Mouse (Mus musculus): ENCODE measurements around the gene Adck2. TPM values are rescaled to one million over a fixed set of nuclear protein-coding genes. Genes with fewer than 3 reads are reported as not detected.

Gene Adck2
- polyA plus RNA-seq, 1 experiment from 2014 or later, result 30.5 TPM

DNA sequence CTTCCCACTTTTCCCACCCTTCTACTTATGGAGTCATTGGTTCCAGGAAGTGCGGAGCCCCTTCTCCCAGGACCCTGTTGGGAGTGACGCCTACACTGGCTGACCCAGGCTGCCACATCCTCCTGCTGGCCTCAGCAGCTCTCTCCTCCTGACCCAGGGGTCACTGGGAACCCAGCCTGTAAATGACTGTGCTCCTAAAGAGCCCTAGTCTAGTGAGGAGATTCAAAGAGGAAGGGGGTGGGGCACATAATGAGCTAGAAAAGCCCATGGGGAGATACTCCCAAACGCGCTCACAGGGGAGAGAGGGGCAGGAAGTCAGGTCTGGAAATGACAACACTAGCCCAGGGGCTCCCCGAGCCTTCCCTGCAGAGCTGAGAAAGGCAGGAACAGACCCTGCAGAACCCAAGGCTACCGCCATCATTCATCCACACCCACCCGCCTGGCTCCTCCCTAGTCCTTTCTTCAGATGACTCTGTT is 34.0 kb upstream of the Adck2 start:
- H3K27ac ChIP-seq (ENCODE audit: low read length), result peak overlapping the region; percentile 53
- 27% methylated on average over 6 of the region's 7 CpGs for WGBS
- peaks cover 42% of the 10 kb centered on the region for H3K4me1 ChIP-seq (ENCODE audit: control insufficient read depth, insufficient read depth, low read length)
- 0 out of 2 replicates have a peak overlapping the region, but pooled peaks have one; percentile 15 for H3K4me2 ChIP-seq (ENCODE audit: low read depth, low read length)
- no peak overlapping the region for H3K9ac ChIP-seq (ENCODE audit: low read depth, low read length)
- no peaks in the 10 kb centered on the region for H3K36me3 ChIP-seq (ENCODE audit: control insufficient read depth, insufficient read depth, low read length)
- no peaks in the 10 kb centered on the region for H3K9me3 ChIP-seq (ENCODE audit: control insufficient read depth, low read length)
- ATAC-seq, result peak; percentile 43
- H3K27me3 ChIP-seq (replicated peaks; ENCODE audit: control insufficient read depth, insufficient read depth, low read length), result no peaks in the 10 kb centered on the region
- H3K4me3 ChIP-seq (ENCODE audit: low read length), result no peak overlapping the region

- Histone ChIP-seq H3K9ac (ENCODE audit: low read depth, low read length) (no peak overlapping the region), H3K4me3 (ENCODE audit: low read length) (no peak overlapping the region), H3K27ac (ENCODE audit: low read length) (no peak overlapping the region), H3K36me3 (ENCODE audit: control insufficient read depth, insufficient read depth, low read length) (no peaks in the 10 kb centered on the region), H3K9me3 (ENCODE audit: control insufficient read depth, low read length) (no peaks in the 10 kb centered on the region), H3K27me3 (replicated peaks; ENCODE audit: control insufficient read depth, insufficient read depth, low read length) (no peaks in the 10 kb centered on the region), H3K4me1 (ENCODE audit: control insufficient read depth, insufficient read depth, low read length) (peaks cover 42% of the 10 kb centered on the region), H3K4me2 (ENCODE audit: low read depth, low read length) (no peak overlapping the region)
- WGBS, result 50% methylated on average over 2 of the region's 2 CpGs
- no peak for ATAC-seq
Observed at GRCm38 (mm10) chr6:39540563-39540962, 33.1 kb upstream of the Adck2 start.

GRCm38 (mm10) chr6:39542631-39543597 is 30.8 kb upstream of the Adck2 start:
- peaks cover 42% of the 10 kb centered on the region for H3K4me1 ChIP-seq (ENCODE audit: control insufficient read depth, insufficient read depth, low read length)
- peak overlapping the region; percentile 15; the same call in 1 of the 2 replicates for H3K4me2 ChIP-seq (ENCODE audit: low read depth, low read length)
- H3K27me3 ChIP-seq (replicated peaks; ENCODE audit: control insufficient read depth, insufficient read depth, low read length), result no peaks in the 10 kb centered on the region
- H3K9me3 ChIP-seq (ENCODE audit: control insufficient read depth, low read length), result no peaks in the 10 kb centered on the region
- no peaks in the 10 kb centered on the region for H3K36me3 ChIP-seq (ENCODE audit: control insufficient read depth, insufficient read depth, low read length)
- H3K27ac ChIP-seq (ENCODE audit: low read length), result peak overlapping the region; percentile 80
- peak overlapping the region; percentile 38 for H3K9ac ChIP-seq (ENCODE audit: low read depth, low read length)
- H3K4me3 ChIP-seq (ENCODE audit: low read length), result 0 out of 2 replicates have a peak overlapping the region, but pooled peaks have one; percentile 2
- WGBS, result 14% methylated on average over 15 of the region's 15 CpGs
- peak; percentile 92 for ATAC-seq

DNA sequence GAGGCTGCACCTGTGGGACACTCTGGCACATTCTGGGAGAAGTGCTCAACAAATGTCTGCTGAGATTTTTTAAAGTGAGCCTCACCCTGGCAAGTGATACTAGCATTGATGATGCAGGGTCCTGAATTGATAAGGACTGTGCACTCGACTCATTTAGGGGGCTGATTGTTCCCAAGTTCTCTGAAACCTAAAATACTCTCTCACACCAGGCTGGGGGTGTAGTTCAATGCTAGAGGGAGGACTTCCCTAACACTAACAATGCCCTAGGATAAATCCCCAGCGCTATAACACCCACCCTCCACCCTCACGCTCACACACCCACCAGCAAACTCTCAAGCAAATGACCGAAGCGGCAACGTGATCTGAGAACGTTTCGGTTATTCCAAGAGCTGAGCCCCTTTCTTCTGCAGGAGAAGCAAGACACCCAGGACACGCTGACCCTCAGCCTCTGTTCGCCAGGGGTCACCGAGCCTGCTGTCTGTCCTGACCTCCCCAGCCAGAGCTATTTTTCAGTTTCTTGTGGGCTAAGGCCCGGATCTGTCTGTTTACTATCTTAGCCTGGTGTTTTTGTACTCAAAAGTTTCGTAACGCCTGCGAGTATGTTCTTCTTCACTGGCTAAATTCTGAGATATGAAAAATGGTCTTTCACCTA is 29.8 kb upstream of the Adck2 start:
- WGBS, result 52% methylated on average over 15 of the region's 15 CpGs
- Histone ChIP-seq H3K4me1 (ENCODE audit: control insufficient read depth, insufficient read depth, low read length) (peaks cover 35% of the 10 kb centered on the region), H3K27me3 (replicated peaks; ENCODE audit: control insufficient read depth, insufficient read depth, low read length) (no peaks in the 10 kb centered on the region), H3K4me2 (ENCODE audit: low read depth, low read length) (no peak overlapping the region), H3K4me3 (ENCODE audit: low read length) (no peak overlapping the region), H3K27ac (ENCODE audit: low read length) (peak overlapping the region; percentile 80), H3K36me3 (ENCODE audit: control insufficient read depth, insufficient read depth, low read length) (no peaks in the 10 kb centered on the region), H3K9me3 (ENCODE audit: control insufficient read depth, low read length) (no peaks in the 10 kb centered on the region), H3K9ac (ENCODE audit: low read depth, low read length) (peak overlapping the region; percentile 38; the same call in 1 of the 2 replicates)
- no peak for ATAC-seq

DNA sequence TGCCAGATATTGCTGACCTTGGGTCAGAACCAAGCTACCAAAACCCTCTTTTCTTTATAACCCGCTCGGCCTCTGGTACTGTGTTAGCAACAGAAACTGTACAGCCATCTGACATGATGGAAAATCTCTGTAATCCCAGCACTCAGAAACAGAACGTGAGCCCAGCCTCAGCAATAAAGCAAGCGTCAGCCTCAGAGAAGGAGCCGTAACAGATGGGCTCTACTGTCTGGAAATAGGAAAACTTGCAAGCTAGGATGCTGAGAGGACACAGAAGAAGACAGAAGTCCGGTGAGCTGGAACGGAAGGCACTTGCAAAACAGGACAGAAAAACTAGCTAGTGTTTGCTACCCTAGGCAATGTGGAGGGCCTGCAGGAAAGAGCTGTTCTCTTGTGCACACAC is 28.2 kb upstream of the Adck2 start:
- Histone ChIP-seq H3K9ac (ENCODE audit: low read depth, low read length) (no peak overlapping the region), H3K36me3 (ENCODE audit: control insufficient read depth, insufficient read depth, low read length) (no peaks in the 10 kb centered on the region), H3K4me3 (ENCODE audit: low read length) (no peak overlapping the region), H3K4me1 (ENCODE audit: control insufficient read depth, insufficient read depth, low read length) (peaks cover 19% of the 10 kb centered on the region), H3K27me3 (replicated peaks; ENCODE audit: control insufficient read depth, insufficient read depth, low read length) (no peaks in the 10 kb centered on the region), H3K27ac (ENCODE audit: low read length) (0 out of 2 replicates have a peak overlapping the region, but pooled peaks have one; percentile 13), H3K9me3 (ENCODE audit: control insufficient read depth, low read length) (no peaks in the 10 kb centered on the region), H3K4me2 (ENCODE audit: low read depth, low read length) (no peak overlapping the region)
- WGBS, result 83% methylated on average over 7 of the region's 7 CpGs
- ATAC-seq, result no peak

DNA sequence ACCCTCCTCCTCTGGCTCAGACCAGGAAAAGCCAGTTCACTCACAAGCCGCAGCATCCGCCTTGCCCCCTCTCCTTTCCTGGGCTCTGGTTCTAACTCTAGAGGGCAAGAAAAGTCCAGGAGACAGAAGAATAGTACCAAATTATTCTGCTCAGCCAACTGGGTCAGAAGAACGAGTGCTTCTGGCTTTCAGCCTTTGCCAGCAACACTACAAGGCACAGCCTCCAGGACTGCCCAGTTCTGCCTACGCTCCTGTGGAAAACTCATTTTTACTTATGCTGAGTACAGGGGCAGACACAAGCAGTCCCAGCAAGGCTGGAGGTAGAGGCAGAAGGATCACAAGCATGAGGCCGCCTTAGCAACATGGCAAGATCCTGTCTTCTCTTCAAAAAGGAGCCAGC is 25.6 kb upstream of the Adck2 start:
- no peak for ATAC-seq
- Histone ChIP-seq H3K4me3 (ENCODE audit: low read length) (no peak overlapping the region), H3K9ac (ENCODE audit: low read depth, low read length) (no peak overlapping the region), H3K27ac (ENCODE audit: low read length) (no peak overlapping the region), H3K36me3 (ENCODE audit: control insufficient read depth, insufficient read depth, low read length) (no peaks in the 10 kb centered on the region), H3K9me3 (ENCODE audit: control insufficient read depth, low read length) (no peaks in the 10 kb centered on the region), H3K4me2 (ENCODE audit: low read depth, low read length) (no peak overlapping the region), H3K4me1 (ENCODE audit: control insufficient read depth, insufficient read depth, low read length) (peaks cover 15% of the 10 kb centered on the region), H3K27me3 (replicated peaks; ENCODE audit: control insufficient read depth, insufficient read depth, low read length) (no peaks in the 10 kb centered on the region)
- 70% methylated on average over 5 of the region's 5 CpGs for WGBS

- Histone ChIP-seq H3K27me3 (replicated peaks; ENCODE audit: control insufficient read depth, insufficient read depth, low read length) (no peaks in the 10 kb centered on the region), H3K4me2 (ENCODE audit: low read depth, low read length) (no peak overlapping the region), H3K4me3 (ENCODE audit: low read length) (no peak overlapping the region), H3K36me3 (ENCODE audit: control insufficient read depth, insufficient read depth, low read length) (no peaks in the 10 kb centered on the region), H3K9me3 (ENCODE audit: control insufficient read depth, low read length) (no peaks in the 10 kb centered on the region), H3K4me1 (ENCODE audit: control insufficient read depth, insufficient read depth, low read length) (peaks cover 15% of the 10 kb centered on the region), H3K27ac (ENCODE audit: low read length) (no peak overlapping the region), H3K9ac (ENCODE audit: low read depth, low read length) (no peak overlapping the region)
- WGBS, result 61% methylated on average over 8 of the region's 8 CpGs
- no peak for ATAC-seq
Observed at GRCm38 (mm10) chr6:39551981-39552636, 21.6 kb upstream of the Adck2 start.

GRCm38 (mm10) chr6:39554888-39555647 is 18.6 kb upstream of the Adck2 start:
- Histone ChIP-seq H3K4me2 (ENCODE audit: low read depth, low read length) (no peak overlapping the region), H3K9me3 (ENCODE audit: control insufficient read depth, low read length) (no peaks in the 10 kb centered on the region), H3K36me3 (ENCODE audit: control insufficient read depth, insufficient read depth, low read length) (no peaks in the 10 kb centered on the region), H3K27me3 (replicated peaks; ENCODE audit: control insufficient read depth, insufficient read depth, low read length) (no peaks in the 10 kb centered on the region), H3K4me3 (ENCODE audit: low read length) (no peak overlapping the region), H3K27ac (ENCODE audit: low read length) (peak overlapping the region; percentile 17; the same call in 1 of the 2 replicates), H3K9ac (ENCODE audit: low read depth, low read length) (no peak overlapping the region), H3K4me1 (ENCODE audit: control insufficient read depth, insufficient read depth, low read length) (peaks cover 31% of the 10 kb centered on the region)
- 61% methylated on average over 12 of the region's 12 CpGs for WGBS
- no peak for ATAC-seq
